Mouse (Mus musculus) neural tube, embryonic 14.5 days (tissue): ENCODE measurements around the gene Gramd4. TPM values are rescaled to one million over a fixed set of nuclear protein-coding genes. Genes with fewer than 3 reads are reported as not detected.
A peak's percentile ranks its signal among the peaks of the same experiment; 100 is the strongest.

ENCODE experiments used
- ATAC-seq: fragments of 200-750 bp; cut with Nextera tagmentation; 2 replicates; pipeline ENCODE4 v1.8.0; 2017; ENCODE audit warnings: low read depth, mild to moderate bottlenecking, moderate TSS enrichment, moderate library complexity
- H3K27ac ChIP-seq: fragments of 300-500 bp; sonication (generic); 2 replicates; pipeline ENCODE4 v1.5.1; 2014; ENCODE audit warnings: low read depth, mild to moderate bottlenecking, control low read depth, low read length, moderate library complexity, mixed read lengths
- H3K27me3 ChIP-seq: fragments of 300-500 bp; sonication (generic); 2 replicates; pipeline ENCODE4 v1.6.1; 2014; ENCODE audit warnings: low read length; ENCODE audit not compliant: control insufficient read depth, insufficient read depth
- H3K36me3 ChIP-seq: fragments of 300-500 bp; sonication (generic); 2 replicates; pipeline ENCODE4 v1.6.1; 2014; ENCODE audit warnings: low read length, mixed read lengths; ENCODE audit not compliant: control insufficient read depth, insufficient read depth
- H3K4me1 ChIP-seq: fragments of 300-500 bp; sonication (generic); 2 replicates; pipeline ENCODE4 v1.6.1; 2014; ENCODE audit warnings: low read length; ENCODE audit not compliant: control insufficient read depth, insufficient read depth
- H3K4me2 ChIP-seq: fragments of 300-500 bp; sonication (generic); 2 replicates; pipeline ENCODE4 v1.6.1; 2014; ENCODE audit warnings: mild to moderate bottlenecking, low read depth, low read length, control low read depth
- H3K4me3 ChIP-seq: fragments of 300-500 bp; sonication (generic); 2 replicates; pipeline ENCODE4 v1.5.1; 2014; ENCODE audit warnings: low read depth, low read length, control low read depth, mixed read lengths
- H3K9ac ChIP-seq: fragments of 300-500 bp; sonication (generic); replicated peaks from 2 replicates; pipeline ENCODE4 v1.6.1; 2014; ENCODE audit warnings: low read depth, mild to moderate bottlenecking, control low read depth, low read length, mixed read lengths
- H3K9me3 ChIP-seq: fragments of 300-500 bp; sonication (generic); 2 replicates; pipeline ENCODE4 v1.6.1; 2016; ENCODE audit warnings: low read length; ENCODE audit not compliant: control insufficient read depth
- WGBS: fragments of 180-500 bp; shearing (Covaris S2); extraction: QIAGEN DNeasy Blood & Tissue Kit; methylation state at CpG from one replicate; pipeline ENCODE4 v1.1.7; 2014; 5-methylcytosine and 5-hydroxymethylcytosine counted together
- polyA plus RNA-seq: library from polyadenylated mRNA; unstranded; fragments of >200 nt; fragmentation: Nextera tagmentation; extraction: Ambion mirVana; gene quantifications from 2 replicates; pipeline ENCODE4 v1.2.1, GENCODE M21; 2014

Gene Gramd4
- polyA plus RNA-seq, 1 experiment from 2014 or later = 17.1 TPM

- no peak overlapping the region for H3K9ac ChIP-seq
- H3K36me3 ChIP-seq = no peaks in the 10 kb centered on the region; the same call in 1 of the 2 replicates
- no peaks in the 10 kb centered on the region for H3K9me3 ChIP-seq
- no peak overlapping the region for H3K4me2 ChIP-seq
- H3K27me3 ChIP-seq = no peaks in the 10 kb centered on the region
- 0 out of 2 replicates have a peak, but pooled peaks cover 4% of the 10 kb centered on the region for H3K4me1 ChIP-seq
- H3K4me3 ChIP-seq = no peak overlapping the region
- no peak for ATAC-seq
- 94% methylated on average over 24 of the region's 24 CpGs for WGBS
- no peak overlapping the region for H3K27ac ChIP-seq
Measured at GRCm38 (mm10) chr15:86165811-86166590, 108.5 kb downstream of the Gramd4 start.

- WGBS = 92% methylated on average over 7 of the region's 7 CpGs
- Histone ChIP-seq H3K36me3 (no peaks in the 10 kb centered on the region; the same call in 1 of the 2 replicates), H3K4me3 (no peak overlapping the region), H3K9ac (no peak overlapping the region), H3K4me1 (0 out of 2 replicates have a peak, but pooled peaks cover 4% of the 10 kb centered on the region), H3K27me3 (no peaks in the 10 kb centered on the region), H3K27ac (no peak overlapping the region), H3K4me2 (no peak overlapping the region), H3K9me3 (no peaks in the 10 kb centered on the region)
- no peak for ATAC-seq
Measured at GRCm38 (mm10) chr15:86167032-86167655, 109.6 kb downstream of the Gramd4 start.

GRCm38 (mm10) chr15:86167787-86168504 lies 110.5 kb downstream of the Gramd4 start:
- no peak overlapping the region for H3K27ac ChIP-seq

GRCm38 (mm10) chr15:86168505-86168867 lies 111.0 kb downstream of the Gramd4 start:
- 33% methylated on average over 7 of the region's 7 CpGs for WGBS
- 0 out of 2 replicates have a peak, but pooled peaks cover 4% of the 10 kb centered on the region for H3K4me1 ChIP-seq
- ATAC-seq = peak; percentile 36; the same call in 1 of the 2 replicates
- no peak overlapping the region for H3K4me2 ChIP-seq
- H3K9ac ChIP-seq = no peak overlapping the region
- H3K27ac ChIP-seq = no peak overlapping the region
- no peaks in the 10 kb centered on the region; the same call in 1 of the 2 replicates for H3K36me3 ChIP-seq
- H3K4me3 ChIP-seq = no peak overlapping the region
- no peaks in the 10 kb centered on the region for H3K9me3 ChIP-seq
- no peaks in the 10 kb centered on the region for H3K27me3 ChIP-seq

More at GRCm38 (mm10) chr15:86167787-86168504, 110.5 kb downstream of the Gramd4 start:
- no peaks in the 10 kb centered on the region for H3K27me3 ChIP-seq
- H3K4me1 ChIP-seq = 0 out of 2 replicates have a peak, but pooled peaks cover 4% of the 10 kb centered on the region
- no peak overlapping the region for H3K4me3 ChIP-seq
- H3K36me3 ChIP-seq = no peaks in the 10 kb centered on the region; the same call in 1 of the 2 replicates
- WGBS = 81% methylated on average over 10 of the region's 10 CpGs
- no peak for ATAC-seq
- H3K9me3 ChIP-seq = no peaks in the 10 kb centered on the region
- H3K9ac ChIP-seq = no peak overlapping the region
- no peak overlapping the region for H3K4me2 ChIP-seq

- H3K4me2 ChIP-seq = no peak overlapping the region
- no peak for ATAC-seq
- WGBS = 81% methylated on average over 12 of the region's 12 CpGs
Measured at GRCm38 (mm10) chr15:86168941-86169816, 111.7 kb downstream of the Gramd4 start.

GRCm38 (mm10) chr15:86169817-86170110 lies 112.3 kb downstream of the Gramd4 start:
- no peak for ATAC-seq
- 70% methylated on average over 4 of the region's 4 CpGs for WGBS
- Histone ChIP-seq H3K4me1 (0 out of 2 replicates have a peak, but pooled peaks cover 4% of the 10 kb centered on the region), H3K4me2 (no peak overlapping the region), H3K9me3 (no peaks in the 10 kb centered on the region), H3K4me3 (no peak overlapping the region), H3K27ac (no peak overlapping the region), H3K9ac (no peak overlapping the region), H3K36me3 (no peaks in the 10 kb centered on the region), H3K27me3 (no peaks in the 10 kb centered on the region)

More at GRCm38 (mm10) chr15:86168941-86169816, 111.7 kb downstream of the Gramd4 start:
- H3K9ac ChIP-seq = no peak overlapping the region
- H3K9me3 ChIP-seq = no peaks in the 10 kb centered on the region
- 0 out of 2 replicates have a peak, but pooled peaks cover 4% of the 10 kb centered on the region for H3K4me1 ChIP-seq
- no peak overlapping the region for H3K27ac ChIP-seq
- H3K36me3 ChIP-seq = no peaks in the 10 kb centered on the region; the same call in 1 of the 2 replicates
- no peak overlapping the region for H3K4me3 ChIP-seq
- no peaks in the 10 kb centered on the region for H3K27me3 ChIP-seq

GRCm38 (mm10) chr15:86171316-86171715 lies 113.8 kb downstream of the Gramd4 start:
- Histone ChIP-seq H3K4me1 (0 out of 2 replicates have a peak, but pooled peaks cover 4% of the 10 kb centered on the region), H3K4me2 (no peak overlapping the region), H3K9ac (no peak overlapping the region), H3K4me3 (no peak overlapping the region), H3K9me3 (no peaks in the 10 kb centered on the region), H3K27ac (no peak overlapping the region), H3K27me3 (no peaks in the 10 kb centered on the region), H3K36me3 (no peaks in the 10 kb centered on the region)
- 87% methylated on average over 12 of the region's 12 CpGs for WGBS
- ATAC-seq = no peak

GRCm38 (mm10) chr15:86172124-86172523 lies 114.6 kb downstream of the Gramd4 start:
- no peaks in the 10 kb centered on the region for H3K36me3 ChIP-seq
- no peak overlapping the region for H3K9ac ChIP-seq
- no peaks in the 10 kb centered on the region for H3K27me3 ChIP-seq
- no peak overlapping the region for H3K4me3 ChIP-seq
- 78% methylated on average over 3 of the region's 3 CpGs for whole genome bisulfite sequencing
- H3K4me1 ChIP-seq = 0 out of 2 replicates have a peak, but pooled peaks cover 4% of the 10 kb centered on the region
- no peak for ATAC-seq
- no peaks in the 10 kb centered on the region for H3K9me3 ChIP-seq
- no peak overlapping the region for H3K4me2 ChIP-seq
- H3K27ac ChIP-seq = no peak overlapping the region
